Mouse (Mus musculus) hindbrain, embryonic 10.5 days (tissue): ENCODE results near the gene Mrto4. TPM values are rescaled to one million over a fixed set of nuclear protein-coding genes. Genes with fewer than 3 reads are reported as not detected.
"Not testable (repeated sequence)": the region's sequence is repeated elsewhere in the genome, so short reads cannot be mapped to it uniquely, and the experiment has no call there.

ENCODE experiments used
- DNase-seq: peaks from one replicate; pipeline ENCODE4 v3.0.0-alpha.2; 2017; ENCODE audit warnings: low spot score
- H3K27ac ChIP-seq: fragments of 300-500 bp; sonication (generic); 2 replicates; pipeline ENCODE4 v1.5.1; 2016; ENCODE audit warnings: mild to moderate bottlenecking, moderate library complexity
- H3K27me3 ChIP-seq: fragments of 300-500 bp; sonication (generic); 2 replicates; pipeline ENCODE4 v1.6.1; 2016; ENCODE audit warnings: mild to moderate bottlenecking; ENCODE audit not compliant: poor library complexity, insufficient read depth, severe bottlenecking
- H3K36me3 ChIP-seq: fragments of 300-500 bp; sonication (generic); 2 replicates; pipeline ENCODE4 v1.6.1; 2016; ENCODE audit warnings: mild to moderate bottlenecking, moderate library complexity
- H3K4me1 ChIP-seq: fragments of 300-500 bp; sonication (generic); replicated peaks from 2 replicates; pipeline ENCODE4 v1.6.1; 2016; ENCODE audit warnings: mild to moderate bottlenecking
- H3K4me3 ChIP-seq: fragments of 300-500 bp; sonication (generic); 2 replicates; pipeline ENCODE4 v1.5.1; 2016; ENCODE audit warnings: mild to moderate bottlenecking, moderate library complexity
- H3K9me3 ChIP-seq: fragments of 300-500 bp; sonication (generic); 2 replicates; pipeline ENCODE4 v1.6.1; 2016; ENCODE audit warnings: mild to moderate bottlenecking, moderate library complexity
- WGBS: fragments of 180-500 bp; shearing (Covaris S2); methylation state at CpG from one replicate; pipeline ENCODE4 v1.1.7; 2016; 5-methylcytosine and 5-hydroxymethylcytosine counted together
- polyA plus RNA-seq: library from polyadenylated mRNA; unstranded; fragments of >200 nt; fragmentation: Nextera tagmentation; extraction: Ambion mirVana; gene quantifications from 2 replicates; pipeline ENCODE4 v1.2.1, GENCODE M21; 2016

The Mrto4 gene
- 148 and 158 TPM in 2 replicates for polyA plus RNA-seq

DNA sequence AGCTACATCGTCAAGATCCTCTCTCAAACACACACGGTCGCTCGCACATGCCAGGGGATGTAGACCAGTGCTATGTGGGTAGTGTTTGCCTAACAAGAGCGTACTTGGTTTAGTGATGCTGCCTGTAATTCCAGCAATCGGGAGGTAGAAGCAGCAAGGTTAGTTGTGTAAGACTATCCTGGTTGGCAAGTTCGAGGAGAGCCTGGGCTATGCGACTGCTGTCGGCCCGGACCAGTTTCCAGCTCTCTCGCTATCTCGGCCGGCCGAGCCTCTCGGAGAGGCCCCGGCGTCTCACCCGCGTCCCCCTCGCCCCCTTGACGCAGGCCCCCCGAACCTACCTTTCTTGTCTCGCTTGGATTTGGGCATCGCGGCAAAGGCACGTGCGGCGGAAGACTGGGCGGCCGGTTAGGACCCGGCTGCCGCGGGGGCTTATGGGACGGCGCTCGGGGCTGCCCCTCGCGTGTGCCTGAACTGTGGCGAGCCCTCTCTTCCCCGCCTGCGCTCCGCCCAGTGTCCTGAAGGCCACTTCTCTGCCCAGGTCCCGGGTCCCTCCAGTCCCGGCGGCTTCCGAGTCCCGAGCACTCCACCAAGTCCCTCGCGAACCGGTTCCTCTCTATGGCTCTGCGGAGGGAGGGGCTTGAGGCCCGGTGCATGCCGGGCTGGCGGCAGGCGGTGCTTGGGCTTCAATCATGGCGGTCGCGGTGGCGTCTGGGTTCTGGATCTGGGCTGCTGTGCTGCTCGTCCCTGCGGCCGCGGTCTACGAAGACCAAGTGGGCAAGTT lies at the start of gene Mrto4, which contains the start of the genes Emc1 and Ubr4:
Gene Mrto4, minus strand, starts transcription at position 646 of the 781 bp plus-strand sequence.
Gene Emc1, plus strand, starts transcription at position 657 of the 781 bp plus-strand sequence.
Gene Ubr4, plus strand, starts transcription at position 679 of the 781 bp plus-strand sequence.
- DNase-seq: peak; percentile 88
- Histone ChIP-seq H3K4me1 (peaks cover 23% of the 10 kb centered on the region), H3K36me3 (peaks cover 64% of the 10 kb centered on the region), H3K9me3 (no peaks in the 10 kb centered on the region), H3K27ac (peak within 1 kb of the TSS; percentile 99), H3K4me3 (peak within 1 kb of the TSS; percentile 81), H3K27me3 (no peaks in the 10 kb centered on the region)
- WGBS: under 1% methylated on average over 64 of the region's 64 CpGs

DNA sequence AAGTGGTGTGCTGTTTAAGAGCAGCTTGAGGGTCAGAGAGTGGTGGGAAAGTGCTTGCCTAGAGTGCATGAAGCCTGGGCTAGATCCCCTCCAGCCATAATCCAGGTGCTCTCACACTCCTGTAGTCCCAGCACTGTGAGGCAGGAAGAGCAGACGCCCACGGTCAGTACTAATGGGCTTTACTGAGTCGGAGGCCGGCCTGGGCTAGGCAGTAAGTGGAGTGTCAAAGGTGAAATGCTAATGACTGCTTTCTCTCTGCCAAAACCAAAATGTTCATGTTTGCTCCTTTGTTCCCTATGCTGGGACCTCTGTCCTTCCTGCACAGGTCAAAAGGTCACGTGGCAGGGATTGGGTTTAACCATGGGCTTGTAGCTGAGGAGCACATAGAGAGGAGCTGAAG lies 48.1 kb upstream of the Mrto4 start:
- no peaks in the 10 kb centered on the region for H3K4me1 ChIP-seq
- H3K27ac ChIP-seq: no peak overlapping the region
- H3K27me3 ChIP-seq: no peaks in the 10 kb centered on the region
- H3K36me3 ChIP-seq: peaks cover 100% of the 10 kb centered on the region
- WGBS: 72% methylated on average over 5 of the region's 5 CpGs
- DNase-seq: no peak
- H3K4me3 ChIP-seq: no peak overlapping the region
- H3K9me3 ChIP-seq: no peaks in the 10 kb centered on the region

DNA sequence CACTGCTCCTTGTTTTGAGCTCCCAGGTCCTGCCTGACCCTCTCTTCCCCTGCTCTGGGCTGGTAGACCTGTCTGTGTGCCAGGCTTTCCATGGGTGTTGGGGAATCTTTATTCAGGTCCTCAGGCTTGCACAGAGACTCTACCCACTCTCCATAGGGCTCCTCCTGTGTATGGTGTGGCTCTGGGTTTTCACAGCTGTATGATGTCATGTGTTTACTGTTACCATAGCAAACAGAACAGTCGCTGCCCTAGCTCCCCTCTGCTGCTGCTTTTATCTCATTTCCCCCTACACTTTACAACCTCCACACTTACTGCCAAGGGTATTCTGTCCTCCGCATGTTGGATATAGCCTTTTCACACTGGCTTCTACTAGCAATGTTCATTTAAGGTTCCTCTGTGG lies 43.1 kb upstream of the Mrto4 start:
- DNase-seq: no peak
- no peaks in the 10 kb centered on the region for H3K9me3 ChIP-seq
- H3K4me1 ChIP-seq: no peaks in the 10 kb centered on the region
- 91% methylated on average over 2 of the region's 2 CpGs for WGBS
- no peaks in the 10 kb centered on the region for H3K27me3 ChIP-seq
- no peak overlapping the region for H3K27ac ChIP-seq
- peaks cover 99% of the 10 kb centered on the region for H3K36me3 ChIP-seq
- H3K4me3 ChIP-seq: no peak overlapping the region

DNA sequence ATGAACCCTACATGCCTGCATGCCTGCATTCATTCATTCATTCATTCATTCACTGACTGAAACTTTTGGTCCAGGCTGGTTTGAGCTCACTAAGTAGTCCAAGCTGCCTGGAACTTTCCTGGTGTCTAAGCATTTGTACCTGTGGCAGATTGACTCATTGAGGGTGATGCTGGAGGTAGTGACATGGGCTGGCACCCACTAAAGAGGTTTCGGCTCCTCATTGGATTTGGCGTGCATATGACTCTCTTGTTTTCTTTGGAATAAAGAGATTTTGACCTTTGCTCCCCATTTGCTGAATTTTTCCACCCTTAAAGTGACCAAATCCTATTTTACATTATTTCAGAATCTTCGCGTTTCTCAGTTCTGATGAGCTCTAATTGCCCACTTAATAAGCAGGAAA lies 37.2 kb upstream of the Mrto4 start:
- Histone ChIP-seq H3K27ac (no peak overlapping the region), H3K36me3 (peaks cover 69% of the 10 kb centered on the region), H3K27me3 (no peaks in the 10 kb centered on the region), H3K4me1 (no peaks in the 10 kb centered on the region), H3K9me3 (no peaks in the 10 kb centered on the region), H3K4me3 (no peak overlapping the region)
- DNase-seq: no peak
- WGBS: 90% methylated on average over 4 of the region's 4 CpGs

DNA sequence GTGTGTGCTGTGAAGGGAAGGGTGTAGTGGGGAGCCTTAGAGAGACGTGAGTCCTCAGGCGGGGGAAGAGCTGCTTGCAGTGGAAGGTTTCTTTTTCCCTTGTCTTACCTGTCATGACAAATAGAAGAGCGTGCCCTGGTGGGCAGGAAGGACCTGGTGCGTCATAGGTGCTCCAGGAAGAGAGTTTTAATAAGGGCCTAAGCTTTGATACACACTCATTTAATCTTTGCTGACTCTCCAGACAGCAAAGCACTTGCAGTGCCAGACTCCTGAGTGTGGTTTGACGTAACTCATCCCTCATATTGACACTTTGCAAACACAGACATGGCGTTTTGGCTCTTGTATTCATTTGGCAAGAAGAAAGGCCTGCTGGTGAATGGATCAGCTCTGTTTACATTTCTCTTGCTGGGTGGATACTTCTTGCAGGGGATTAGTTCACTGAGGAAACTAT lies 34.5 kb upstream of the Mrto4 start:
- no peaks in the 10 kb centered on the region for H3K9me3 ChIP-seq
- no peak overlapping the region for H3K27ac ChIP-seq
- 80% methylated on average over 6 of the region's 6 CpGs for WGBS
- no peaks in the 10 kb centered on the region for H3K27me3 ChIP-seq
- H3K4me1 ChIP-seq: peaks cover 14% of the 10 kb centered on the region
- no peak for DNase-seq
- no peak overlapping the region for H3K4me3 ChIP-seq
- peaks cover 44% of the 10 kb centered on the region for H3K36me3 ChIP-seq

DNA sequence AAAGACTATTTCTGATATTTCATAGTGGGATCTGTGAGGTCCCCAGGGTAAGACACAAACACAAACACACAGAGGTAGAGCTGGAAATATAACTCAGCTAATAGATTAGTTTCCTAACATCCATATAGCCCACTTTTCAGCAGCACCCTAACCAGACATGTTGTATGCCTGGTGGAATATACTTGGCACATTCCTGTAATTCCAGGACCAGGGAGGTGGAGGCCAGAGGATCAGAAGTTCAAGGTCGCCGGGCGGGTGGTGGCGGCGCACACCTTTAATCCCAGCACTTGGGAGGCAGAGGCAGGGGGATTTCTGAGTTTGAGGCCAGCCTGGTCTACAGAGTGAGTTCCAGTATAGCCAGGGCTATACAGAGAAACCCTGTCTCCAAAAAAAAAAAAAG lies 33.5 kb upstream of the Mrto4 start:
- H3K9me3 ChIP-seq, H3K27ac ChIP-seq, DNase-seq, H3K4me3 ChIP-seq, H3K27me3 ChIP-seq: not testable (repeated sequence)
- 90% methylated on average over 5 of the region's 5 CpGs for WGBS
- Histone ChIP-seq H3K4me1 (peaks cover 23% of the 10 kb centered on the region), H3K36me3 (peaks cover 33% of the 10 kb centered on the region)

DNA sequence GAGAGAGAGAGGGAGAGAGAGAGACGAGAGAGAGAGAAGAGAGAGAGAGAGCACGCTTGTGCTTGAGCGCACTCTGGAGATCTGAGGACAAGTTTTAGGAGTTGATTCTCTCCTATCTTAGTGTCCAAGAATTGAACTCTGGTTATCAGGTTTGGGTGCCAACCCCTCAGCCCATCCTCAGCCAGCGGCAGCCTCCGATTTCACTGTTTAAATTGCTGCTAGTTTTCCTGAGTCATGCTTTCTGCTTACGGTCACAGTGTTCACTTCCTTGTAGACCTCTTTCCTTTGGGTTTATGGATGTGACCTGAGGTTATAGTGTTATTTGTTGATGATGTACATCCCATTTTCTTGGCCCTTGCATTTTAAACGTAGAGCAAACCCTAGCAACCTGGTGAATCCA lies 29.9 kb upstream of the Mrto4 start:
- peaks cover 10% of the 10 kb centered on the region for H3K36me3 ChIP-seq
- DNase-seq: no peak
- peak overlapping the region; percentile 83 for H3K4me3 ChIP-seq
- H3K9me3 ChIP-seq: no peaks in the 10 kb centered on the region
- 90% methylated on average over 7 of the region's 7 CpGs for WGBS
- no peak overlapping the region for H3K27ac ChIP-seq
- H3K27me3 ChIP-seq: no peaks in the 10 kb centered on the region
- H3K4me1 ChIP-seq: peaks cover 28% of the 10 kb centered on the region

DNA sequence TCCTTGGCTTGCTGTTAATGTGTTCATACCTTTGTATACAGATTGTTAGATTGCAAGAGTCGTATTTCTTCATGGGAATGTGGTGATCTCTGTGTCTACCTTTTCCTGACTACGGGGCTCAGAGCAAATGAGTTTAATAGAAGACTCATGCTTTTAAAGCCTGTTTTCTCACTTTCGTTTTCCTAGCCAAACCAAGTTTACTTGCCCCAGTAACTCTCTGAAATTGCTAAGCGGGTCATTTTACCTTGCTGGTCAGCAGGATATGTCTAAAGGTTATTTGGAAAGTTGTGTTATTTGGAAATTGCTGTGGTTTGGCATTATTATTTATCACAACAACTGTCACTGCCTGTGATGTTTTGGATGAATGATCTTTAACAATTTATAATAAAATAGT lies 29.1 kb upstream of the Mrto4 start:
- Histone ChIP-seq H3K4me3 (peak overlapping the region; percentile 83), H3K9me3 (no peaks in the 10 kb centered on the region), H3K36me3 (peaks cover 18% of the 10 kb centered on the region), H3K27ac (no peak overlapping the region), H3K27me3 (no peaks in the 10 kb centered on the region), H3K4me1 (peaks cover 28% of the 10 kb centered on the region)
- 61% methylated on average over 4 of the region's 4 CpGs for WGBS
- no peak for DNase-seq

DNA sequence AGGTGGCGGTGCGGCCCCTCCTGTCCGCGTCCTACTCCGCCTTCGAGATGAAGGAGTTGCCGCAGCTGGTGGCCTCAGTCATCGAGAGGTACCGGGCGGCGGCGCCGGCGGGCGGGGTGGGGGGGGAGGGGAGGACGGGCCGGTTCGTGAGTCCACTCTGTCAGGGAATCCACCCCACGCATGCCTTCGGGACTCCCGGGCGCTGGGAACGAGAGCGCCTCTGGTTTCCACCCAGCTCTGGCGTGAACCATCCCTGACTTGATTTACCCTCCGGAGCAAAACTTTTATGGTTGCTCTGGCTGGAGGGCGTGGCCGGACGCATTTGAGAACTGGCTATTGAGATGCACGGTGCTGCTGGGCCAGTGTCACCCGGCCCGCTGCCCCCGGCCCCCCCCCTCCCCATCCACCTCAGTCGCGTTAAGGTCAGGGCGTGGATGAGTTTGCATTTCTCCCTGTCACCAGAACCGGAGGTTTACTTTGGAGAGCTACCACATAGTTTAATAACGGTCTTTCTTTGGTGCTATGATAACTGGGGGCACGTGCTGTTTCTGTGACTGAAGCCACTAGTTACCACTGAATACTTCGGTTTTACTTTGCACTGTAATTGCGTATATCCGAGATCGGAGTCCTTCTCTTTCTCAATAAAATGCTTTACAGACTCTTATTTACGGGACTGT lies 28.5 kb upstream of the Mrto4 start:
- 4% methylated on average over 44 of the region's 44 CpGs for WGBS
- Histone ChIP-seq H3K4me1 (peaks cover 28% of the 10 kb centered on the region), H3K4me3 (peak overlapping the region; percentile 83), H3K27me3 (no peaks in the 10 kb centered on the region), H3K9me3 (no peaks in the 10 kb centered on the region), H3K27ac (peak overlapping the region; percentile 87), H3K36me3 (peaks cover 23% of the 10 kb centered on the region)
- DNase-seq: no peak

DNA sequence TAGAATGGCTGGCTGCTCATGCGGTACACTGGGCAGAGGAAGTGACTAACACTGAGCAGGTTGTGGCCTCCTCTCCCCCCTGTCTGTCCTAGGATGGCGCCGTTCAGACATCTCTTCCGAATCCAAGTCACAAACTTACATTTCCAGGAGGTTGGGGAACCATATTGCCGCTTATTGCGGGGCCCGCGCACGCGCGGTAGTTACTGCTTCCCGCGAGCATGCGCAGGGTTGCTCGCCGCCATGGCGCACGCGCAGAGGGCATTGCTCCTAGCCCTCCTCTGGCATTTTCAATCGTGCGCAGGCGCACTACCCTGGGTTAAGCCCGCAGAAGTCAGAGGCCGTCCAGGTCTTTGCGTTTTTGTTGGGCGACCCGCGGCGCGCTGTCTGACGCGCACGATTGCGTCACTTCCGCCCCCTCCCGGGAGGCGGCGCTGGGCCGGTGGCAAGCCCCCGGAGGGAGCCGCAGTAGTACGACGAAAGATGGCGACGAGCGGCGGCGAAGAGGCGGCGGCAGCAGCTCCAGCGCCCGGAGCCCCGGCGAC lies 27.9 kb upstream of the Mrto4 start:
- under 1% methylated on average over 54 of the region's 54 CpGs for WGBS
- DNase-seq: peak; percentile 100
- peaks cover 28% of the 10 kb centered on the region for H3K4me1 ChIP-seq
- no peaks in the 10 kb centered on the region for H3K9me3 ChIP-seq
- H3K36me3 ChIP-seq: peaks cover 29% of the 10 kb centered on the region
- H3K4me3 ChIP-seq: peak overlapping the region; percentile 83
- H3K27me3 ChIP-seq: no peaks in the 10 kb centered on the region
- H3K27ac ChIP-seq: peak overlapping the region; percentile 87

DNA sequence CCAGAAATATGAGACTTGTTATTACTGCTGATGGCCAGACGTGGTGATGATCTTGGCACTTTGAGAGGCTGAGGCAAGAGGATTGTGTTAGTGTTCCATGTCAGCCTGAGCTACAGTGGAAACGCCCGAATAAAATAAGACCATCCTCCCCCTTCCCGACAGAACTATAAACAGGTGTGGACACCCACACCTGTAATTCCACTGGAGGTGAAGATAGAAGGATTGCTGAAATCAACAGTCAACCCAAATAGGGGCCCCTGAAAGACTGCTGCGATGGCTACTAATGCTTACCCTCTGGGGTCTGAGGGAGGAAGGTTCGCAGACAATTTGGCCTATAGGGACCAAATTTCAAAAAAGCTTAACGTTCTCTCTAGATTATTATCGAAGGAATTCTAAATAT lies 27.3 kb upstream of the Mrto4 start:
- 14% methylated on average over 8 of the region's 8 CpGs for WGBS
- Histone ChIP-seq H3K9me3 (no peaks in the 10 kb centered on the region), H3K27me3 (no peaks in the 10 kb centered on the region), H3K36me3 (peaks cover 35% of the 10 kb centered on the region), H3K4me1 (peaks cover 28% of the 10 kb centered on the region), H3K4me3 (peak overlapping the region; percentile 83), H3K27ac (peak overlapping the region; percentile 87)
- no peak for DNase-seq

DNA sequence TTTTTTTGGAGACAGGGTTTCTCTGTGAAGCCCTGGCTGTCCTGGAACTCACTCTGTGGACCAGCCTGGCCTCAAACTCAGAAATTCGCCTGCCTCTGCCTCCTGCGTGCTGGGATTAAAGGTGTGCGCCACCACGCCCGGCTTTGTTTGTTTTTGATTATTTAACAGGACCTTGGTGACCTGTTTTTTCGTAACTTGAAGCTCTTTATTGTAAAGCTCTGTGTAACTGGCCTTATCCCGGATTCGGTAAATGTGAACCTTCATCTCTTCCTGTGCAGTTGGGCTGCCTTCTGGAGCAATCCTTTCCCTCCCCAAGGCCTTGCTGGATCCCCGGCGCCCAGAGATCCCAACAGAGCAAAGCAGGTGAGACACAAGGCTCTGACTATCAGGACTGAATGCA lies 21.2 kb upstream of the Mrto4 start:
- Histone ChIP-seq H3K9me3 (no peaks in the 10 kb centered on the region), H3K4me3 (no peak overlapping the region), H3K36me3 (peaks cover 95% of the 10 kb centered on the region), H3K27ac (no peak overlapping the region), H3K4me1 (no peaks in the 10 kb centered on the region), H3K27me3 (no peaks in the 10 kb centered on the region)
- DNase-seq: no peak
- WGBS: 93% methylated on average over 10 of the region's 10 CpGs

DNA sequence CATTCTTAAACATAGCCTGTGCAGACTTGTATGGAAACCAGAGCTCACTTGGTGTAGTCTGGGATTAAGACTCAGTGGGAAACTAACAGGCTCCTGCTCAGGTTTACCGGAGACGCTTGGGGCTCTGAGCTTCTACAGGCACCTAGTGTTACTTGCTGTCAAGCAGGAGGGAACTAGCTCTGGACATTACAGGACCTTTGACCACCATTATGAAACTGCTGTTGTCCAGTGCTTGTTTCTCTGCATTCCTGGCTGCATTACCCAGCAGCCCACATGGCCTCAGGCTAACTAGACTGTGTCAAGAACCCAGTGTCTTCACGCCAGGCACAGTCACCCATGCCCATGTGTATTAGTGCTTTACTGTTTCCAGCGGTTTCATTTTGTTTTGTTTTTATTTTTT lies 20.8 kb upstream of the Mrto4 start:
- H3K36me3 ChIP-seq: peaks cover 98% of the 10 kb centered on the region

More for the DNA sequence above, 20.8 kb upstream of the Mrto4 start:
- Histone ChIP-seq H3K9me3 (no peaks in the 10 kb centered on the region), H3K27ac (no peak overlapping the region), H3K4me1 (no peaks in the 10 kb centered on the region), H3K4me3 (no peak overlapping the region), H3K27me3 (no peaks in the 10 kb centered on the region)
- 92% methylated on average over 4 of the region's 4 CpGs for WGBS
- DNase-seq: no peak
